Mouse (Mus musculus): ENCODE results near the gene Zfp513. TPM values are rescaled to one million over a fixed set of nuclear protein-coding genes. Genes with fewer than 3 reads are reported as not detected.
A peak's percentile ranks its signal among the peaks of the same experiment; 100 is the strongest.

The Zfp513 gene
- total and polyA plus RNA-seq, 3 experiments: 3.6 to 10.2 (median 7.4) TPM

DNA sequence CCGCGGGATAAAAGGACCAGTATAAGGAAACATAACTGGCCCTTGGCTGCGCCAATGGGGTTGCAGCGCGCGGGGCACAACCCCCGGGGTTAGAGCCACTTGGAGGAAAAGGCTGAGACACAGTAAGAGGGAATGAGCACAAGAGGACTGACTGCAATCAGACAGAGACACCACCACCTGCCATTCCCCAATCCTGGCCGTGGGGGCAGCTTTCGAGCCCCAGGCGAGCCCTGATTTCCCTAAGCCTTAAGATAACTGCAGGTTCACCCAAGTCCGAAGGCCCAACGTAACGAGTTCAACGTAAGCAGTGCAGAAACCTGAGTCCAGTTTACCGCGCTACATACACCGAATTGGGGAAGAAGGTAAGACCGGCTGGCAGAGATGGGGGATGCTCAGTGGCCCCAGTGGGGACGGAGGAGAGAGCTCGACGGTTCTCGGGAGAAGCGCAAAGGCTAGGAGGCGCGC lies 22.8 kb downstream of the Zfp513 start:
- dilution Hi-C loops (cut with MboI; ENCODE audit: extremely low pct_ligation_motif_present, extremely low pct_unique_long_range_greater_than_20kb, low sequenced_read_pairs) (no loop called here), in situ Hi-C loops (cut with MboI; ENCODE audit: low pct_ligation_motif_present, low pct_unique_long_range_greater_than_20kb, low sequenced_read_pairs) (no loop called here)
- Histone ChIP-seq H3K4me1 (ENCODE audit: control insufficient read depth in 1 of 2, insufficient read depth in 2 of 2) (peaks cover 0 to 32% of the 10 kb centered on the region in 2 experiments; a peak in 2 of 4 replicates), H3K79me2 (replicated peaks; ENCODE audit: control insufficient read depth, extremely low read depth, insufficient read depth, poor library complexity, severe bottlenecking) (peaks cover 48% of the 10 kb centered on the region), H3K27ac (ENCODE audit: insufficient read depth, low read depth) (peak overlapping the region; percentile 95), H3K27me3 (replicated peaks) (no peaks in the 10 kb centered on the region), H3K9ac (ENCODE audit: insufficient read depth, low read depth) (peak overlapping the region; percentile 93), H3K4me2 (ENCODE audit: insufficient read depth, low read depth, poor library complexity, severe bottlenecking) (peak overlapping the region; percentile 61; the same call in 1 of the 2 replicates), H3K36me3 (replicated peaks in 1 of 2; ENCODE audit: control insufficient read depth in 1 of 2, insufficient read depth in 1 of 2, low read length in 1 of 2) (peaks cover 3 to 33% of the 10 kb centered on the region in 2 experiments), H3K9me3 (replicated peaks; ENCODE audit: low read length) (no peaks in the 10 kb centered on the region), H3K4me3 (replicated peaks in 1 of 3; ENCODE audit: low read depth in 2 of 3, low read length in 2 of 3, poor library complexity in 1 of 3) (peak overlapping the region; percentile 78 to 97 (median 81))
- DNase-seq (ENCODE audit: extremely low read depth): peak; percentile 61
- no peak; the same call in 1 of the 2 replicates for TF ChIP-seq EP300 (IDR thresholded peaks at IDR 0.05; ENCODE audit: low read length)
- TF ChIP-seq POLR2AphosphoS2 (IDR thresholded peaks at IDR 0.05; ENCODE audit: low read depth, low read length): no peak; the same call in 1 of the 2 replicates
- TF ChIP-seq RCOR1 (conservative IDR thresholded peaks at IDR 0.05; ENCODE audit: low read depth, low read length): peak; percentile 53; the same call in 1 of the 2 replicates
- no peak for TF ChIP-seq PAX5 (IDR thresholded peaks at IDR 0.05; ENCODE audit: low read length)
- TF ChIP-seq JUND (conservative IDR thresholded peaks at IDR 0.05; ENCODE audit: low read depth, low read length): no peak
- TF ChIP-seq NRF1 (IDR thresholded peaks at IDR 0.05; ENCODE audit: low read depth, low read length): no peak
- 0 out of 2 replicates have a peak, but pooled peaks have one; percentile 78 for TF ChIP-seq SIN3A (IDR thresholded peaks at IDR 0.05; ENCODE audit: low read length)
- no peak for TF ChIP-seq ELF1 (IDR thresholded peaks at IDR 0.05; ENCODE audit: low read depth, low read length)
- peak; percentile 63; the same call in 1 of the 2 replicates for TF ChIP-seq MAZ (IDR thresholded peaks at IDR 0.05; ENCODE audit: low read depth, low read length)
- no peak for TF ChIP-seq ZKSCAN1 (IDR thresholded peaks at IDR 0.05; ENCODE audit: borderline replicate concordance, low read depth, low read length)
- peak; percentile 35; the same call in 1 of the 2 replicates for TF ChIP-seq MEF2A (IDR thresholded peaks at IDR 0.05; ENCODE audit: borderline replicate concordance, low read depth, low read length)
- peak; percentile 30; the same call in 1 of the 2 replicates for TF ChIP-seq ZMIZ1 (IDR thresholded peaks at IDR 0.05; ENCODE audit: low read depth, low read length)
- no peak for TF ChIP-seq USF2 (conservative IDR thresholded peaks at IDR 0.05; ENCODE audit: low read depth, low read length)
- TF ChIP-seq CHD2 (IDR thresholded peaks at IDR 0.05; ENCODE audit: low read length): 0 out of 2 replicates have a peak, but pooled peaks have one; percentile 11
- no peak for TF ChIP-seq CTCF (conservative IDR thresholded peaks at IDR 0.05 in 1 of 2, IDR thresholded peaks at IDR 0.05 in 1 of 2; ENCODE audit: low read depth in 2 of 2, low read length in 2 of 2)
- 0 out of 2 replicates have a peak, but pooled peaks have one; percentile 13 for TF ChIP-seq BHLHE40 (IDR thresholded peaks at IDR 0.05; ENCODE audit: low read depth, low read length)
- 0 out of 2 replicates have a peak, but pooled peaks have one; percentile 71 for TF ChIP-seq E2F4 (IDR thresholded peaks at IDR 0.05; ENCODE audit: insufficient replicate concordance, low read depth, low read length)
- TF ChIP-seq MAX (IDR thresholded peaks at IDR 0.05; ENCODE audit: low read length): peak; percentile 38; the same call in 1 of the 2 replicates
- no peak for TF ChIP-seq HCFC1 (IDR thresholded peaks at IDR 0.05; ENCODE audit: low read depth, low read length)
- 0 out of 2 replicates have a peak, but pooled peaks have one; percentile 26 for TF ChIP-seq ETS1 (conservative IDR thresholded peaks at IDR 0.05; ENCODE audit: low read depth, low read length)
- TF ChIP-seq ZC3H11A (IDR thresholded peaks at IDR 0.05; ENCODE audit: low read depth, low read length): no peak
- no peak for TF ChIP-seq MAFK (IDR thresholded peaks at IDR 0.05; ENCODE audit: insufficient replicate concordance, low read length)
- TF ChIP-seq MXI1 (IDR thresholded peaks at IDR 0.05; ENCODE audit: low read depth, low read length): 0 out of 2 replicates have a peak, but pooled peaks have one; percentile 8
- peak; percentile 88 for TF ChIP-seq CHD1 (IDR thresholded peaks at IDR 0.05; ENCODE audit: low read depth, low read length)
- TF ChIP-seq RAD21 (IDR thresholded peaks at IDR 0.05; ENCODE audit: low read depth, low read length): no peak
- TF ChIP-seq TCF12 (IDR thresholded peaks at IDR 0.05; ENCODE audit: low read depth, low read length): 0 out of 2 replicates have a peak, but pooled peaks have one; percentile 40
- TF ChIP-seq POLR2A (IDR thresholded peaks at IDR 0.05; ENCODE audit: low read depth, low read length): no peak
- no peak for TF ChIP-seq NELFE (IDR thresholded peaks at IDR 0.05; ENCODE audit: low read depth, low read length)
- no peak for TF ChIP-seq ZNF384 (IDR thresholded peaks at IDR 0.05; ENCODE audit: low read depth, low read length)
- TF ChIP-seq IRF4 (IDR thresholded peaks at IDR 0.05; ENCODE audit: low read depth, low read length): no peak
- no peak for TF ChIP-seq JUN (IDR thresholded peaks at IDR 0.05; ENCODE audit: insufficient read depth, low read depth, low read length)

All from CH12.LX (cell line).